Comparison of ENCODE assay signal across 22 mouse cellular contexts in the genomic region with DNA sequence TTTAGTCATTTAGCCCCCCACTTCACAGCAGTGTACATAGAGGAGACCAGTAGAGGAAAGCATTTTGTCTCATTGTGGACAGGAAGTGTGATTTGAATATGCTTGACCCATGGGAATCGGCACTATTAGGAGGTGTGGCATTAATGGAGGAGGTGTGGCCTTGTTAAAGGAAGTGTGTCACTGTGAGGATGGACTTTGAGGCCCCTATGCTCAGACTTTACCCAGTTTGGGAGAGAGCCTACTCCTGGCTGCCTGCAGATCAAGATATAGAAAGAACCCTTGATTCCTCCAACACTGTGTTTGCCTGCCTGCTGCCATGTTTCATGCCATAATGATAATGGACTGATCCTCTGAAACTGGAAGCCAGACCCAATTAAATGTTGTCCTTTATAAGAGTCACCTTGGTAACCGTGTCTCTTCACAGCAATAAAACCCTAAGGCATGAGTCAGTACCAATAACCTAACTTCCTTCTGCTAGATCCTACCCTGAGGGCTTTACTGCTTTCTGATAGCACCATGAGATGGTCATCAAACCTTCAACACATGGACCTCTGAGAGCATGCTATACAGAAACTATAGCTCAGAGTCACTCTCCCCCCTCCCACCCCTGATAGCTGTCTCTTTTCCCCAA.
A peak's percentile ranks its signal among the peaks of the same experiment; 100 is the strongest.
DNase-seq lines count a peak whose midpoint lies in the region; ATAC-seq and TF ChIP-seq lines count a peak whose summit lies in the region.
"Had no signal": no experiment of that assay in that cellular context is flagged by ENCODE, and none has a peak within 500 bp of the region (broad histone marks: within the 10 kb centered on the region; RNA-seq: fewer than 3 reads in every experiment).

No protein-coding gene starts in this region.

- dilution Hi-C loops in CH12.LX (cut with MboI; ENCODE audit: extremely low pct_ligation_motif_present, extremely low pct_unique_long_range_greater_than_20kb, low sequenced_read_pairs), result no loop called here

- peaks cover 0 to 10% of the 10 kb centered on the region in 2 experiments; a peak in 1 of 4 replicates for H3K4me1 ChIP-seq in CH12.LX (ENCODE audit: control insufficient read depth in 1 of 2, insufficient read depth in 2 of 2)
- H3K4me1 ChIP-seq in intestine, embryonic 15.5 days (replicated peaks), result no peaks in the 10 kb centered on the region
- H3K4me1 ChIP-seq in intestine, embryonic 16.5 days (ENCODE audit: control insufficient read depth, insufficient read depth, low read length), result no peaks in the 10 kb centered on the region
- no peaks in the 10 kb centered on the region for H3K4me1 ChIP-seq in intestine, postnatal 0 days (replicated peaks; ENCODE audit: control insufficient read depth, insufficient read depth, low read length)

- no peaks in the 10 kb centered on the region for H3K79me2 ChIP-seq in CH12.LX (replicated peaks; ENCODE audit: control insufficient read depth, extremely low read depth, insufficient read depth, poor library complexity, severe bottlenecking)

- DNase-seq in CH12.LX (ENCODE audit: extremely low read depth), result peak; percentile 9
- no peak for DNase-seq in layer of hippocampus, postnatal 14 days (ENCODE audit: low spot score in 2 of 2)
- no peak for DNase-seq in testis, postnatal 14 days (ENCODE audit: low spot score)
- DNase-seq in embryo, embryonic 9.5 days (ENCODE audit: extremely low spot score), result no peak
- DNase-seq: adrenal gland, adult 2 months; adrenal gland, adult 8-10 months; adrenal gland, postnatal 10 days; adrenal gland, postnatal 14 days; adrenal gland, postnatal 25 days; adrenal gland, postnatal 36 days; B cell, adult 2 months; cerebellum, adult 11 months; cerebellum, adult 11-12 months; cerebellum, adult 18-20 months had no signal

- no peaks in the 10 kb centered on the region for H3K9me3 ChIP-seq in CH12.LX (replicated peaks; ENCODE audit: low read length)
- no peaks in the 10 kb centered on the region for H3K9me3 ChIP-seq in intestine, embryonic 15.5 days
- H3K9me3 ChIP-seq in intestine, embryonic 16.5 days (ENCODE audit: control insufficient read depth, low read length), result no peaks in the 10 kb centered on the region
- no peaks in the 10 kb centered on the region for H3K9me3 ChIP-seq in intestine, postnatal 0 days (ENCODE audit: control insufficient read depth)

- H3K36me3 ChIP-seq in CH12.LX (replicated peaks in 1 of 2; ENCODE audit: control insufficient read depth in 1 of 2, insufficient read depth in 1 of 2, low read length in 1 of 2), result no peaks in the 10 kb centered on the region
- no peaks in the 10 kb centered on the region for H3K36me3 ChIP-seq in intestine, embryonic 15.5 days
- H3K36me3 ChIP-seq in intestine, embryonic 16.5 days (ENCODE audit: control insufficient read depth, insufficient read depth, low read length), result no peaks in the 10 kb centered on the region
- no peaks in the 10 kb centered on the region for H3K36me3 ChIP-seq in intestine, postnatal 0 days (ENCODE audit: control insufficient read depth, insufficient read depth)
- H3K36me3 ChIP-seq: G1E had no signal

- no peak overlapping the region for H3K27ac ChIP-seq in CH12.LX (ENCODE audit: insufficient read depth, low read depth)
- H3K27ac ChIP-seq in intestine, embryonic 15.5 days, result no peak overlapping the region
- no peak overlapping the region for H3K27ac ChIP-seq in intestine, embryonic 16.5 days (ENCODE audit: low read length)
- no peak overlapping the region for H3K27ac ChIP-seq in intestine, postnatal 0 days (ENCODE audit: low read depth, low read length)

- peak; percentile 72 for ATAC-seq in intestine, embryonic 15.5 days
- peak; percentile 60 for ATAC-seq in intestine, embryonic 16.5 days
- peak; percentile 53; the same call in 1 of the 2 replicates for ATAC-seq in intestine, postnatal 0 days
- ATAC-seq in monocyte, adult 5-6 weeks (replicated peaks; ENCODE audit: insufficient number of reproducible peaks, low FRiP score, low TSS enrichment, poor library complexity, severe bottlenecking), result no peak
- ATAC-seq: activated CD4-positive, CD25-positive, alpha-beta regulatory T cell, adult 4 months; CD4-positive, CD25-positive, alpha-beta regulatory T cell, adult 4 months; Patski had no signal

- no peak overlapping the region for H3K4me3 ChIP-seq in CH12.LX (replicated peaks in 1 of 3; ENCODE audit: low read depth in 2 of 3, low read length in 2 of 3, poor library complexity in 1 of 3)
- H3K4me3 ChIP-seq in intestine, embryonic 15.5 days (replicated peaks), result no peak overlapping the region
- H3K4me3 ChIP-seq in intestine, embryonic 16.5 days (ENCODE audit: low read length), result no peak overlapping the region
- H3K4me3 ChIP-seq in intestine, postnatal 0 days (ENCODE audit: low read depth, low read length), result no peak overlapping the region

- no peak overlapping the region for H3K9ac ChIP-seq in CH12.LX (ENCODE audit: insufficient read depth, low read depth)
- no peak overlapping the region for H3K9ac ChIP-seq in intestine, embryonic 15.5 days
- no peak overlapping the region for H3K9ac ChIP-seq in intestine, embryonic 16.5 days (ENCODE audit: low read depth, low read length)
- no peak overlapping the region for H3K9ac ChIP-seq in intestine, postnatal 0 days (ENCODE audit: low read depth, low read length)

- no peak for TF ChIP-seq POLR2A in CH12.LX (IDR thresholded peaks at IDR 0.05; ENCODE audit: low read depth, low read length)

- in situ Hi-C loops in CH12.LX (cut with MboI; ENCODE audit: low pct_ligation_motif_present, low pct_unique_long_range_greater_than_20kb, low sequenced_read_pairs), result no loop called here

- WGBS in intestine, embryonic 15.5 days, result 67% methylated on average over 2 of the region's 2 CpGs
- 65% methylated on average over 2 of the region's 2 CpGs for WGBS in intestine, embryonic 16.5 days
- 43% methylated on average over 2 of the region's 2 CpGs for WGBS in intestine, postnatal 0 days

- no peak overlapping the region for H3K4me2 ChIP-seq in CH12.LX (ENCODE audit: insufficient read depth, low read depth, poor library complexity, severe bottlenecking)
- H3K4me2 ChIP-seq in intestine, embryonic 15.5 days (replicated peaks), result no peak overlapping the region
- H3K4me2 ChIP-seq in intestine, embryonic 16.5 days (ENCODE audit: low read depth, low read length), result no peak overlapping the region
- no peak overlapping the region for H3K4me2 ChIP-seq in intestine, postnatal 0 days (replicated peaks; ENCODE audit: low read depth)

- no peak for TF ChIP-seq EP300 in CH12.LX (IDR thresholded peaks at IDR 0.05; ENCODE audit: low read length)

- TF ChIP-seq CTCF in CH12.LX (conservative IDR thresholded peaks at IDR 0.05 in 1 of 2, IDR thresholded peaks at IDR 0.05 in 1 of 2; ENCODE audit: low read depth in 2 of 2, low read length in 2 of 2), result no peak
- TF ChIP-seq CTCF in intestine, postnatal 0 days (IDR thresholded peaks at IDR 0.05; ENCODE audit: low read depth), result no peak

- no peak for TF ChIP-seq RAD21 in CH12.LX (IDR thresholded peaks at IDR 0.05; ENCODE audit: low read depth, low read length)

- peaks cover 46% of the 10 kb centered on the region for H3K27me3 ChIP-seq in CH12.LX (replicated peaks)
- H3K27me3 ChIP-seq in intestine, embryonic 15.5 days (replicated peaks), result no peaks in the 10 kb centered on the region
- H3K27me3 ChIP-seq in intestine, embryonic 16.5 days (replicated peaks; ENCODE audit: control insufficient read depth, insufficient read depth, low read length), result no peaks in the 10 kb centered on the region
- no peaks in the 10 kb centered on the region for H3K27me3 ChIP-seq in intestine, postnatal 0 days (replicated peaks; ENCODE audit: control insufficient read depth, insufficient read depth, low read length)
- H3K27me3 ChIP-seq: Patski had no signal

TF ChIP-seq in CH12.LX, 34 proteins besides CTCF, POLR2A, EP300 and RAD21:
- TF ChIP-seq CHD1 (IDR thresholded peaks at IDR 0.05; ENCODE audit: low read depth, low read length) (no peak), TBP (conservative IDR thresholded peaks at IDR 0.05; ENCODE audit: low read depth, low read length) (no peak), MAZ (IDR thresholded peaks at IDR 0.05; ENCODE audit: low read depth, low read length) (no peak), KAT2A (IDR thresholded peaks at IDR 0.05; ENCODE audit: insufficient replicate concordance, low read length) (no peak), E2F4 (IDR thresholded peaks at IDR 0.05; ENCODE audit: insufficient replicate concordance, low read depth, low read length) (no peak), MAFK (IDR thresholded peaks at IDR 0.05; ENCODE audit: insufficient replicate concordance, low read length) (no peak), TCF12 (IDR thresholded peaks at IDR 0.05; ENCODE audit: low read depth, low read length) (no peak), USF1 (IDR thresholded peaks at IDR 0.05; ENCODE audit: low read depth, low read length) (no peak), PAX5 (IDR thresholded peaks at IDR 0.05; ENCODE audit: low read length) (no peak), POLR2AphosphoS2 (IDR thresholded peaks at IDR 0.05; ENCODE audit: low read depth, low read length) (no peak)
